Mouse (Mus musculus): ENCODE data around the gene Kcnk3.
A peak's percentile ranks its signal among the peaks of the same experiment; 100 is the strongest.

The Kcnk3 gene

GRCm38 (mm10) chr5:30614221-30614620 lies 26.3 kb downstream of the Kcnk3 start:
- peak; percentile 20 for DNase-seq (ENCODE audit: low spot score)

GRCm38 (mm10) chr5:30615416-30615815 lies 27.4 kb downstream of the Kcnk3 start:
- peak; percentile 26 for DNase-seq (ENCODE audit: low spot score)

- no peak for DNase-seq (ENCODE audit: low spot score)
Observed at GRCm38 (mm10) chr5:30615819-30616218, 27.8 kb downstream of the Kcnk3 start.

- no peak for DNase-seq (ENCODE audit: low spot score)
Observed at GRCm38 (mm10) chr5:30616644-30617043, 28.7 kb downstream of the Kcnk3 start.

- no peak for DNase-seq (ENCODE audit: low spot score)
Observed at GRCm38 (mm10) chr5:30617357-30617756, 29.4 kb downstream of the Kcnk3 start.

GRCm38 (mm10) chr5:30617851-30618250 lies 29.9 kb downstream of the Kcnk3 start:
- peak; percentile 45 for DNase-seq (ENCODE audit: low spot score)

- no peak for DNase-seq (ENCODE audit: low spot score)
Observed at GRCm38 (mm10) chr5:30618376-30619003, 30.5 kb downstream of the Kcnk3 start.

- no peak for DNase-seq (ENCODE audit: low spot score)
Observed at GRCm38 (mm10) chr5:30619211-30619610, 31.2 kb downstream of the Kcnk3 start.

- DNase-seq (ENCODE audit: low spot score): no peak
Observed at GRCm38 (mm10) chr5:30620567-30620966, 32.6 kb downstream of the Kcnk3 start.

GRCm38 (mm10) chr5:30621211-30621790 lies 33.3 kb downstream of the Kcnk3 start:
- DNase-seq (ENCODE audit: low spot score): no peak

- DNase-seq (ENCODE audit: low spot score): no peak
Observed at GRCm38 (mm10) chr5:30621844-30622176, 33.8 kb downstream of the Kcnk3 start.

- no peak for DNase-seq (ENCODE audit: low spot score)
Observed at GRCm38 (mm10) chr5:30622177-30622840, 34.3 kb downstream of the Kcnk3 start.

GRCm38 (mm10) chr5:30622841-30623185 lies 34.8 kb downstream of the Kcnk3 start:
- no peak for DNase-seq (ENCODE audit: low spot score)

- no peak for DNase-seq (ENCODE audit: low spot score)
Observed at GRCm38 (mm10) chr5:30623380-30623779, 35.4 kb downstream of the Kcnk3 start.

GRCm38 (mm10) chr5:30624311-30624710 lies 36.3 kb downstream of the Kcnk3 start:
- no peak for DNase-seq (ENCODE audit: low spot score)

GRCm38 (mm10) chr5:30624908-30625307 lies 36.9 kb downstream of the Kcnk3 start:
- no peak for DNase-seq (ENCODE audit: low spot score)

- DNase-seq (ENCODE audit: low spot score): no peak
Observed at GRCm38 (mm10) chr5:30625379-30625778, 37.4 kb downstream of the Kcnk3 start.

GRCm38 (mm10) chr5:30626331-30627105 lies 38.5 kb downstream of the Kcnk3 start:
- no peak for DNase-seq (ENCODE audit: low spot score)

GRCm38 (mm10) chr5:30628511-30628910 lies 40.5 kb downstream of the Kcnk3 start:
- no peak for DNase-seq (ENCODE audit: low spot score)

- DNase-seq (ENCODE audit: low spot score): no peak
Observed at GRCm38 (mm10) chr5:30630401-30630800, 42.4 kb downstream of the Kcnk3 start.

GRCm38 (mm10) chr5:30632134-30632533 lies 44.2 kb downstream of the Kcnk3 start:
- DNase-seq (ENCODE audit: low spot score): no peak

GRCm38 (mm10) chr5:30636994-30637393 lies 49.0 kb downstream of the Kcnk3 start:
- DNase-seq (ENCODE audit: low spot score): no peak

- peak; percentile 80 for DNase-seq (ENCODE audit: low spot score)
Observed at GRCm38 (mm10) chr5:30638041-30638440, 50.1 kb downstream of the Kcnk3 start.

Data from urinary bladder, postnatal 14 days (tissue).